Mouse (Mus musculus) MEL (cell line): Measurements from ENCODE around the gene Pax3. TPM values are rescaled to one million over a fixed set of nuclear protein-coding genes. Genes with fewer than 3 reads are reported as not detected.

Source experiments
- DNase-seq: peaks from one replicate; pipeline ENCODE4 v3.0.0; 2011; ENCODE audit warnings: low read depth, low spot score
- H3K27ac ChIP-seq: 2 replicates; pipeline ENCODE4 v1.5.1; 2012; ENCODE audit warnings: low read depth, mild to moderate bottlenecking, control low read depth, low read length, moderate library complexity; ENCODE audit not compliant: control insufficient read depth
- H3K27me3 ChIP-seq, 2 experiments: fragments of 150-350 bp in 1 of 2; sonication (generic) in 1 of 2; 2 replicates each; pipeline ENCODE4 v1.6.1; 2012; ENCODE audit warnings: low read length in 2 of 2, mild to moderate bottlenecking in 2 of 2, improper control_type of control experiment in 1 of 2, moderate library complexity in 1 of 2; ENCODE audit not compliant: insufficient read depth in 2 of 2, control insufficient read depth in 1 of 2
- H3K36me3 ChIP-seq, 2 experiments: 2 replicates each; pipeline ENCODE4 v1.6.1; 2012 to 2014; ENCODE audit warnings: low read length in 2 of 2, improper control_type of control experiment in 1 of 2, inconsistent platforms in 1 of 2, mild to moderate bottlenecking in 1 of 2; ENCODE audit not compliant: insufficient read depth in 2 of 2, control insufficient read depth in 1 of 2
- H3K4me1 ChIP-seq, 2 experiments: fragments of 150-350 bp in 1 of 2; sonication (generic) in 1 of 2; 2 replicates each; pipeline ENCODE4 v1.6.1; 2012; ENCODE audit warnings: low read length in 2 of 2, improper control_type of control experiment in 1 of 2, mild to moderate bottlenecking in 1 of 2; ENCODE audit not compliant: insufficient read depth in 2 of 2, control insufficient read depth in 1 of 2
- H3K4me3 ChIP-seq, 2 experiments: fragments of 150-350 bp in 1 of 2; sonication (generic) in 1 of 2; 2 replicates each; pipeline ENCODE4 v1.5.1; 2012; ENCODE audit warnings: low read depth in 2 of 2, low read length in 2 of 2, mild to moderate bottlenecking in 2 of 2, moderate library complexity in 2 of 2, control low read depth in 1 of 2, improper control_type of control experiment in 1 of 2; ENCODE audit not compliant: control insufficient read depth in 1 of 2, insufficient read depth in 1 of 2
- H3K79me2 ChIP-seq: 2 replicates; pipeline ENCODE4 v1.6.1; 2012; ENCODE audit warnings: mild to moderate bottlenecking, low read length, moderate library complexity; ENCODE audit not compliant: control insufficient read depth, poor library complexity, insufficient read depth
- H3K9ac ChIP-seq: 2 replicates; pipeline ENCODE4 v1.6.1; 2012; ENCODE audit warnings: low read depth, mild to moderate bottlenecking, control low read depth, low read length, moderate library complexity; ENCODE audit not compliant: control insufficient read depth, poor library complexity, severe bottlenecking
- H3K9me3 ChIP-seq: fragments of 150-350 bp; sonication (generic); replicated peaks from 2 replicates; pipeline ENCODE4 v1.6.1; 2012; ENCODE audit warnings: mild to moderate bottlenecking, low read length, improper control_type of control experiment, moderate library complexity; ENCODE audit not compliant: insufficient read depth
- CTCF ChIP-seq, 3 experiments: IDR thresholded peaks in 2 of 3; conservative IDR thresholded peaks in 1 of 3; 2 replicates each; pipeline ENCODE4 v1.5.1; 2011 to 2012; ENCODE audit warnings: low read length in 3 of 3, low read depth in 2 of 3, mild to moderate bottlenecking in 2 of 3, improper control_type of control experiment in 1 of 3, inconsistent platforms in 1 of 3, mixed read lengths in 1 of 3, moderate library complexity in 1 of 3; ENCODE audit not compliant: control insufficient read depth in 1 of 3, insufficient read depth in 1 of 3, poor library complexity in 1 of 3, severe bottlenecking in 1 of 3
- ELF1 ChIP-seq: IDR thresholded peaks from 2 replicates; pipeline ENCODE4 v1.6.1; 2014; ENCODE audit warnings: low read depth, mild to moderate bottlenecking, inconsistent platforms, low read length, improper control_type of control experiment, moderate library complexity
- ETS1 ChIP-seq: IDR thresholded peaks from 2 replicates; pipeline ENCODE4 v1.6.1; 2012; ENCODE audit warnings: low read depth, mild to moderate bottlenecking, inconsistent platforms, low read length, improper control_type of control experiment, moderate library complexity
- GATA1 ChIP-seq: IDR thresholded peaks from 2 replicates; pipeline ENCODE4 v1.6.1; 2011; ENCODE audit warnings: low read depth, low read length, improper control_type of control experiment
- MAFK ChIP-seq: IDR thresholded peaks from 2 replicates; pipeline ENCODE4 v1.6.1; 2011; ENCODE audit warnings: low read depth, mild to moderate bottlenecking, low read length, improper control_type of control experiment, borderline replicate concordance
- MAX ChIP-seq: IDR thresholded peaks from 2 replicates; pipeline ENCODE4 v1.6.1; 2011; ENCODE audit warnings: low read length, improper control_type of control experiment
- MYB ChIP-seq: IDR thresholded peaks from 2 replicates; pipeline ENCODE4 v1.6.1; 2011; ENCODE audit warnings: mild to moderate bottlenecking, low read depth, low read length, improper control_type of control experiment
- MYC ChIP-seq: IDR thresholded peaks from 2 replicates; pipeline ENCODE4 v1.6.1; 2011; ENCODE audit warnings: low read depth, mild to moderate bottlenecking, low read length, improper control_type of control experiment, moderate library complexity
- POLR2AphosphoS2 ChIP-seq: IDR thresholded peaks from 2 replicates; pipeline ENCODE4 v1.6.1; 2011; ENCODE audit warnings: low read length, improper control_type of control experiment
- SIN3A ChIP-seq: IDR thresholded peaks from 2 replicates; pipeline ENCODE4 v1.6.1; 2012; ENCODE audit warnings: low read length, improper control_type of control experiment, inconsistent platforms
- TBP ChIP-seq: IDR thresholded peaks from 2 replicates; pipeline ENCODE4 v1.8.0; 2011; ENCODE audit warnings: low read depth, low read length, improper control_type of control experiment
- TCF12 ChIP-seq: IDR thresholded peaks from 2 replicates; pipeline ENCODE4 v1.6.1; 2014; ENCODE audit warnings: low read depth, mild to moderate bottlenecking, inconsistent platforms, low read length, improper control_type of control experiment, moderate library complexity
- ZMIZ1 ChIP-seq: IDR thresholded peaks from 2 replicates; pipeline ENCODE4 v1.6.1; 2012; ENCODE audit warnings: low read depth, mild to moderate bottlenecking, inconsistent platforms, low read length, improper control_type of control experiment, moderate library complexity
- ZNF384 ChIP-seq: IDR thresholded peaks from 2 replicates; pipeline ENCODE4 v1.6.1; 2012; ENCODE audit warnings: low read depth, mild to moderate bottlenecking, inconsistent platforms, low read length, improper control_type of control experiment
- polyA plus RNA-seq, 2 experiments: library from polyadenylated mRNA; stranded (reverse) in 1 of 2; unstranded in 1 of 2; fragments of >175 nt in 1 of 2; fragments of >200 nt in 1 of 2; gene quantifications; 2 replicates each; pipeline versions ENCODE4 v1.2.1 to v1.2.4; 2012; ENCODE audit warnings: low replicate concordance in 2 of 2, low read depth in 1 of 2; ENCODE audit not compliant: insufficient read length in 2 of 2, insufficient read depth in 1 of 2, missing spikeins in 1 of 2
- total RNA-seq: library from RNA; depleted of rRNA; stranded (reverse); fragments of 300-350 nt; gene quantifications from 2 replicates; pipeline ENCODE4 v1.2.3, GENCODE M21; 2012

Gene Pax3
- total and polyA plus RNA-seq, 3 experiments = not detected

GRCm38 (mm10) chr1:78217151-78218034 is 20.5 kb upstream of the Pax3 start:
- H3K4me3 ChIP-seq = no peak overlapping the region
- H3K27ac ChIP-seq = no peak overlapping the region
- H3K9me3 ChIP-seq = no peaks in the 10 kb centered on the region
- DNase-seq = no peak
- H3K27me3 ChIP-seq = no peaks in the 10 kb centered on the region
- H3K36me3 ChIP-seq = no peaks in the 10 kb centered on the region
- H3K9ac ChIP-seq = no peak overlapping the region
- TF ChIP-seq ETS1 = no peak
- no peak for TF ChIP-seq CTCF (IDR thresholded peaks at IDR 0.05 in 2 of 3, conservative IDR thresholded peaks at IDR 0.05 in 1 of 3; ENCODE audit: control insufficient read depth in 1 of 3, insufficient read depth in 1 of 3, low read depth in 2 of 3, low read length in 3 of 3, poor library complexity in 1 of 3, severe bottlenecking in 1 of 3)
- no peak for TF ChIP-seq ZNF384
- TF ChIP-seq MYC = no peak
- no peak for TF ChIP-seq MAFK
- no peak for TF ChIP-seq ELF1
- no peak for TF ChIP-seq SIN3A
- no peak for TF ChIP-seq GATA1
- no peak for TF ChIP-seq ZMIZ1
- TF ChIP-seq MAX = no peak
- no peak for TF ChIP-seq TCF12
- TF ChIP-seq TBP = no peak
- no peak for TF ChIP-seq MYB
- TF ChIP-seq POLR2AphosphoS2 = no peak
- no peaks in the 10 kb centered on the region for H3K79me2 ChIP-seq
- no peaks in the 10 kb centered on the region for H3K4me1 ChIP-seq

- Histone ChIP-seq H3K27me3 (no peaks in the 10 kb centered on the region), H3K36me3 (no peaks in the 10 kb centered on the region), H3K4me3 (no peak overlapping the region), H3K4me1 (no peaks in the 10 kb centered on the region), H3K9me3 (no peaks in the 10 kb centered on the region), H3K79me2 (no peaks in the 10 kb centered on the region), H3K27ac (no peak overlapping the region), H3K9ac (no peak overlapping the region)
- no peak for TF ChIP-seq TBP
- DNase-seq = no peak
Observed at GRCm38 (mm10) chr1:78216509-78217141, 19.7 kb upstream of the Pax3 start.
